Mouse (Mus musculus) lung, postnatal 4 days (tissue): ENCODE results near the gene Fam160b1.

Experiments
- DNase-seq, 2 experiments: peaks; one replicate each; pipeline ENCODE4 v3.0.0; 2021

The Fam160b1 gene

GRCm38 (mm10) chr19:57360341-57361130 lies at the start of gene Fam160b1:
Gene Fam160b1 (plus strand): TSS chr19:57360680.
- DNase-seq, result peak; percentile 94 to 98

- no peak for DNase-seq
Observed at GRCm38 (mm10) chr19:57313226-57313625, 47.3 kb upstream of the Fam160b1 start.

GRCm38 (mm10) chr19:57313891-57314345 lies 46.6 kb upstream of the Fam160b1 start:
- DNase-seq, result no peak

- DNase-seq, result peak; percentile 65 to 78
Observed at GRCm38 (mm10) chr19:57314346-57315012, 46.0 kb upstream of the Fam160b1 start, which contains the start of gene Ablim1. Gene Ablim1 (minus strand): TSS chr19:57314919.

GRCm38 (mm10) chr19:57315013-57315565 lies 45.4 kb upstream of the Fam160b1 start:
- DNase-seq, result no peak

GRCm38 (mm10) chr19:57316597-57316996 lies 43.9 kb upstream of the Fam160b1 start:
- no peak for DNase-seq

- DNase-seq, result no peak
Observed at GRCm38 (mm10) chr19:57320656-57321382, 39.7 kb upstream of the Fam160b1 start.

- DNase-seq, result no peak
Observed at GRCm38 (mm10) chr19:57321839-57322238, 38.6 kb upstream of the Fam160b1 start.

GRCm38 (mm10) chr19:57322491-57322890 lies 38.0 kb upstream of the Fam160b1 start:
- no peak for DNase-seq

- DNase-seq, result no peak
Observed at GRCm38 (mm10) chr19:57323087-57323486, 37.4 kb upstream of the Fam160b1 start.

- DNase-seq, result peak in 1 of 2 experiments; percentile 79
Observed at GRCm38 (mm10) chr19:57325748-57326300, 34.7 kb upstream of the Fam160b1 start.

- DNase-seq, result no peak
Observed at GRCm38 (mm10) chr19:57327679-57328078, 32.8 kb upstream of the Fam160b1 start.

GRCm38 (mm10) chr19:57328269-57328668 lies 32.2 kb upstream of the Fam160b1 start:
- no peak for DNase-seq

- peak in 1 of 2 experiments; percentile 57 for DNase-seq
Observed at GRCm38 (mm10) chr19:57328792-57329191, 31.7 kb upstream of the Fam160b1 start.

- DNase-seq, result no peak
Observed at GRCm38 (mm10) chr19:57330309-57330708, 30.2 kb upstream of the Fam160b1 start.

- no peak for DNase-seq
Observed at GRCm38 (mm10) chr19:57331237-57331636, 29.2 kb upstream of the Fam160b1 start.

- DNase-seq, result no peak
Observed at GRCm38 (mm10) chr19:57333356-57333755, 27.1 kb upstream of the Fam160b1 start.

- DNase-seq, result no peak
Observed at GRCm38 (mm10) chr19:57335135-57335534, 25.3 kb upstream of the Fam160b1 start.

GRCm38 (mm10) chr19:57339281-57339864 lies 21.1 kb upstream of the Fam160b1 start:
- DNase-seq, result no peak

GRCm38 (mm10) chr19:57340900-57341742 lies 19.4 kb upstream of the Fam160b1 start:
- DNase-seq, result no peak

- DNase-seq, result no peak
Observed at GRCm38 (mm10) chr19:57343860-57344259, 16.6 kb upstream of the Fam160b1 start.
